ENCODE assay signal across 8 mouse cellular contexts in the genomic region with DNA sequence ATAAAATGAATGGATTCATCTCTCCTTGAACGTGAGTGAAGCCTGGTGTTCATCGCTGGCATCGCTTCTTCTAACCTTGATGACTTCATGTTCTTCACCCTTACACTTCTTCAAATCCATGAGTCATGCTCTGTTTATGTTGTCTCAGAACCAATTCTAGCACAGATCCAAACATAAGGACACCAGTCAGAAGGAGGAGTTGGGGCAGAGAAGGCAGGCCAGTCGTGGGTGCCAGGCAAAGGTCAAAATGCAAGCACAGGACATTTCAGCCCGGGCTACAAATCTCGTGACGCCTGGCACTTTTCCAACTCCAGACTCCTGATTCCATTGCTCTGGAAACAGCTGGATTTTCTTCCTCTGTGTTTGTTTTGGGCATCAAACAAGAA. TPM values are rescaled to one million over a fixed set of nuclear protein-coding genes. Genes with fewer than 3 reads are reported as not detected.
A peak's percentile ranks its signal among the peaks of the same experiment; 100 is the strongest.
DNase-seq lines count a peak whose midpoint lies in the region; ATAC-seq and TF ChIP-seq lines count a peak whose summit lies in the region.

No protein-coding gene starts in this region.

- no peaks in the 10 kb centered on the region for H3K9me3 ChIP-seq in hindbrain, postnatal 0 days (ENCODE audit: low read length)

- peak overlapping the region; percentile 89 for H3K9ac ChIP-seq in hindbrain, postnatal 0 days (replicated peaks; ENCODE audit: low read length)

- H3K4me2 ChIP-seq in hindbrain, postnatal 0 days (ENCODE audit: low read depth, low read length) = peak overlapping the region; percentile 78

- H3K27me3 ChIP-seq in hindbrain, postnatal 0 days (ENCODE audit: insufficient read depth, low read length) = no peaks in the 10 kb centered on the region

- intact Hi-C loops in gastrocnemius, postnatal 14 days (cut with DNase I; ENCODE audit: low total_unique reads) = no loop called here
- intact Hi-C loops in left cerebral cortex, postnatal 14 days (cut with DNase I) = no loop called here

- peak; percentile 45 for TF ChIP-seq CTCF in hindbrain, postnatal 0 days (IDR thresholded peaks at IDR 0.05; ENCODE audit: low read depth)

- H3K4me1 ChIP-seq in hindbrain, postnatal 0 days (ENCODE audit: insufficient read depth, low read length) = peaks cover 11% of the 10 kb centered on the region

- H3K4me3 ChIP-seq in hindbrain, postnatal 0 days (ENCODE audit: low read length) = peak overlapping the region; percentile 85

- DNase-seq in adipocyte (ENCODE audit: low spot score) = peak; percentile 100
- peak; percentile 53 to 63 for DNase-seq in cerebellum, postnatal 25 days
- DNase-seq in gastrocnemius, postnatal 14 days = peak; percentile 67
- peak; percentile 80 for DNase-seq in hindbrain, postnatal 0 days (ENCODE audit: low spot score)
- peak; percentile 63 to 79 for DNase-seq in left cerebral cortex, postnatal 14 days (ENCODE audit: low spot score in 2 of 2)
- DNase-seq in right cerebral cortex, postnatal 14 days = peak; percentile 64
- no peak for DNase-seq in c-Kit-positive CD71-positive TER-119-positive erythroid progenitor cells, embryonic 14.5 days (ENCODE audit: low spot score)

- WGBS in hindbrain, postnatal 0 days = 25% methylated on average over 7 of the region's 7 CpGs

- H3K27ac ChIP-seq in hindbrain, postnatal 0 days = peak overlapping the region; percentile 93

- ATAC-seq in hindbrain, postnatal 0 days = peak; percentile 60
- peak; percentile 9 for ATAC-seq in megakaryocyte, adult 5-6 weeks (ENCODE audit: poor library complexity, severe bottlenecking)

- H3K36me3 ChIP-seq in hindbrain, postnatal 0 days (ENCODE audit: insufficient read depth, low read length) = no peaks in the 10 kb centered on the region

RNA-seq across cellular contexts. Expression of a gene that starts 0.4 kb away (rescaled TPM):
- total RNA-seq in gastrocnemius, postnatal 14 days (2021) = 10 to 100 TPM; 27.8 to 35.4 TPM
- total RNA-seq in hindbrain, postnatal 0 days (2014; rRNA removed) = 272 and 286 TPM in 2 replicates
- 272 and 274 TPM in 2 replicates for polyA plus RNA-seq in hindbrain, postnatal 0 days (2015; fragmentation: Nextera tagmentation; extraction: Ambion mirVana)
- 100 to 1,000 TPM; 576 to 580 TPM for total RNA-seq in left cerebral cortex, postnatal 14 days (2021)
- total RNA-seq in megakaryocyte, adult 5-6 weeks (2015) = 5.6 and 7.4 TPM in 2 replicates
- total RNA-seq in megakaryocyte, adult 5-6 weeks (2017) = 17.6 and 20.7 TPM in 2 replicates

RNA-seq across cellular contexts. Expression of a gene that starts 20.2 kb away (rescaled TPM):
- total RNA-seq in gastrocnemius, postnatal 14 days (2021) = not detected
- 0.05 TPM in 1 of 2 replicates, not detected in the other for total RNA-seq in hindbrain, postnatal 0 days (2014; rRNA removed)
- not detected in 2 replicates for polyA plus RNA-seq in hindbrain, postnatal 0 days (2015; fragmentation: Nextera tagmentation; extraction: Ambion mirVana)
- not detected for total RNA-seq in left cerebral cortex, postnatal 14 days (2021)
- total RNA-seq in megakaryocyte, adult 5-6 weeks (2015) = not detected in 2 replicates
- not detected in 2 replicates for total RNA-seq in megakaryocyte, adult 5-6 weeks (2017)

RNA-seq across cellular contexts. Expression of a gene that starts 25.6 kb away (rescaled TPM):
- total RNA-seq in gastrocnemius, postnatal 14 days (2021) = not detected
- total RNA-seq in hindbrain, postnatal 0 days (2014; rRNA removed) = not detected in 2 replicates
- polyA plus RNA-seq in hindbrain, postnatal 0 days (2015; fragmentation: Nextera tagmentation; extraction: Ambion mirVana) = 0.09 TPM in 1 of 2 replicates, not detected in the other
- not detected for total RNA-seq in left cerebral cortex, postnatal 14 days (2021)
- total RNA-seq in megakaryocyte, adult 5-6 weeks (2015) = 10.0 and 12.9 TPM in 2 replicates
- total RNA-seq in megakaryocyte, adult 5-6 weeks (2017) = 9.6 and 13.9 TPM in 2 replicates

RNA-seq across cellular contexts. Expression of a gene that starts 45.2 kb away (rescaled TPM):
- total RNA-seq in gastrocnemius, postnatal 14 days (2021) = not detected
- not detected in 2 replicates for total RNA-seq in hindbrain, postnatal 0 days (2014; rRNA removed)
- 0.21 TPM in 1 of 2 replicates, not detected in the other for polyA plus RNA-seq in hindbrain, postnatal 0 days (2015; fragmentation: Nextera tagmentation; extraction: Ambion mirVana)
- total RNA-seq in left cerebral cortex, postnatal 14 days (2021) = not detected
- 3.9 and 7.2 TPM in 2 replicates for total RNA-seq in megakaryocyte, adult 5-6 weeks (2015)
- total RNA-seq in megakaryocyte, adult 5-6 weeks (2017) = 4.1 and 8.3 TPM in 2 replicates

RNA-seq across cellular contexts. Expression of a gene that starts 59.0 kb away (rescaled TPM):
- total RNA-seq in gastrocnemius, postnatal 14 days (2021) = not detected
- total RNA-seq in hindbrain, postnatal 0 days (2014; rRNA removed) = not detected in 2 replicates
- not detected in 2 replicates for polyA plus RNA-seq in hindbrain, postnatal 0 days (2015; fragmentation: Nextera tagmentation; extraction: Ambion mirVana)
- under 1 TPM in 1 of 2 experiments, not detected in 1; 0.49 TPM for total RNA-seq in left cerebral cortex, postnatal 14 days (2021)
- total RNA-seq in megakaryocyte, adult 5-6 weeks (2015) = 20.4 and 41.6 TPM in 2 replicates
- 14.1 and 18.1 TPM in 2 replicates for total RNA-seq in megakaryocyte, adult 5-6 weeks (2017)

Comparison
In these comparisons a context has a peak if more than half of its experiments do, and no peak if none do; other contexts are left out.
1. RNA of a gene that starts 25.6 kb away (total RNA-seq): 9.6 to 13.9 TPM in megakaryocyte, adult 5-6 weeks; not detected in left cerebral cortex, postnatal 14 days, not detected in gastrocnemius, postnatal 14 days and not detected in hindbrain, postnatal 0 days; every median in the first group is over 10 times any median in the second.